Mouse (Mus musculus): Measurements from ENCODE around the gene Wfdc5. TPM values are rescaled to one million over a fixed set of nuclear protein-coding genes. Genes with fewer than 3 reads are reported as not detected.
A peak's percentile ranks its signal among the peaks of the same experiment; 100 is the strongest.
"Not testable (repeated sequence)": the region's sequence is repeated elsewhere in the genome, so short reads cannot be mapped to it uniquely, and the experiment has no call there.

Wfdc5 gene
- under 1 TPM; 0.44 to 0.62 TPM for total RNA-seq (2021)
- long read RNA-seq, experiment 1: 0 reads
- long read RNA-seq, experiment 2: 0 reads

DNA sequence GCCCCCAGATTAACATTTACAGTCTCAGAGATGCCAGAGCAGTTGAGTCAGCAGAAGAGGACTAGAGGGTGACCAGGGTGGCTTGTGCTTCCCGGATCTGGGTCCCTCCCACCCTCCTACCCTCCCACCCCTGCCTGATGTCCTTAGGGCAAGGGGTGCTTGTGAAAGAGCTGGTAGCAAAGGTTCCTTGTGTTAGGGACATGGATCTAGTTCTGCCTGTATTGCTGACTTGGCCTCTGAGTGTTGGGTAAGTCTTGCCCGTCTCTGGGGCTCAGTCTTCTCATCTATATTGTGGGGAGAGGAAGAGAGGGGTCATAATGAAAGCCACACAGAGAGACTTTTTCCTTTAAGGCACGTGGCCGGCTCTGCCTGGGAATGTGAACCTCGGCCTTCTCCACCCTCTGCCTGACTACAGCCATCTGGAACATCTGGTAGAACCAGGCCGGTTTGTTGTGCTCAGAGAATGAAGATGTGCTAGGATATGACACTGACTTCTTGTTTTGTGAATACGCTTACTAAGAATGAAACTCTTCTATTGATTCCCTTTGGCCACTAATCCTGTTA, at the start of gene Wfdc5:
Wfdc5 (minus strand) TSS at position 51 of the 564 bp plus-strand sequence.
- no peak for DNase-seq
- intact Hi-C loops (cut with DNase I; ENCODE audit: low total_unique reads): loop anchor here (5.0 kb wide), 1 partner anchor 50 kb away; no protein-coding TSS in a partner anchor

DNA sequence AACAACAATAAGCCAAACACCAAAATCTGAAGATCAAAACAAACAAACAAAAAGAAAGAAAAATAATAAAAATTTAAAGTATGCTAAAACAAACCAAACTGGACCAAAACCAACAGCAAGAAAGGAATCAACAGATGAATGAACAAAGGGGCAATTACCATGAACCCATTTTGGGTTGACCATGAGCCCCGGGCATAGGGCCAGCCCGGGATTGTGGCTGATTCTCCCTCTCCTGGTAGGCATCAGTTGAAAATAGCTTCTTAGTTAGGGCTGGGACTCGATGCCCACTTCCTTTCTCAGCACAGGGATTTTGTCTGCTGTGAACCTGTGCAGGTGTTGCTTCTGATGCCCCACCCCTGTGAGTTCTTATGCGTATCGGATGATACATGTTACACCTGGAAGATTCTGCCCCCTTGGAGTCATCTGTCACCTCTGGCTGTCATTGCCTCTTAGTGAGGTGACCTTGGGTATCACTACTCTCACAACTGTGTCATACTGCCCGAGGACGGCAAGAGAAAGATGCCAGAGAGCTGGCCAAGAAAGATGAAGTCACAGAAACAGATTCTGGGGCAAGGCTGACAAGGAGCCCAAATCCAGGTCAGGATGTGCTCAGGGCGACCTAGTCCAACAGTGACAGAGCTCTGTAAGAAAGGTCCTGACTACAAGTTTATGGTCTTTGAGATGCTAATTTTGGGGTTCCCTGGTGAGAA, 46.0 kb upstream of the Wfdc5 start:
- intact Hi-C loops (cut with DNase I; ENCODE audit: low total_unique reads): no loop called here
- no peak for DNase-seq

- intact Hi-C loops (cut with DNase I; ENCODE audit: low total_unique reads): no loop called here
Observed at GRCm38 (mm10) chr2:164221522-164221921, 39.0 kb upstream of the Wfdc5 start, which contains the start of gene Wfdc15b. Gene Wfdc15b (minus strand): TSS chr2:164221660.

DNA sequence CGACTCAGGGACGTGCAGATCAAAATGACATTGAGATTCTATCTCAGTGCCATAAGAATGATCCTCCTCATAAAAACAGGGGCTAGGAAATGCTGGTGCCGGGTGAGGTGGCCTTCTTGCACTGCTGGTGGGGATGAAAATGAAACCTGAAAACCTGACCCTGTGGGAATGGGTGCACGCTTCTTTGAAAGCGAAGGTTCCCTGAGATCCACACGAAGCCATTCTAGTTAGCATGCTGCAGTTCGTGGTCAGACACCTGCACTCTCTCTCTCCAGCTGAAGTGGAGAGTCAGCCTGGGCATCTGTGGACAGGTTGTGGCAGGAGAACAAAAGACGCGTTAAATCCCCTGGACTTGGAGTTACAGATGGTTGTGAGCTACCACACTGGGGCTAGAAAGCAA, 36.8 kb upstream of the Wfdc5 start:
- no peak for DNase-seq
- intact Hi-C loops (cut with DNase I; ENCODE audit: low total_unique reads): no loop called here

More at GRCm38 (mm10) chr2:164221522-164221921, 39.0 kb upstream of the Wfdc5 start, which contains the start of gene Wfdc15b:
- DNase-seq: no peak

GRCm38 (mm10) chr2:164212711-164213110, 30.2 kb upstream of the Wfdc5 start:
- DNase-seq: no peak
- intact Hi-C loops (cut with DNase I; ENCODE audit: low total_unique reads): no loop called here

GRCm38 (mm10) chr2:164210892-164211291, 28.4 kb upstream of the Wfdc5 start:
- no peak for DNase-seq
- intact Hi-C loops (cut with DNase I; ENCODE audit: low total_unique reads): no loop called here

- intact Hi-C loops (cut with DNase I; ENCODE audit: low total_unique reads): no loop called here
- no peak for DNase-seq
Observed at GRCm38 (mm10) chr2:164206676-164207075, 24.1 kb upstream of the Wfdc5 start.

- intact Hi-C loops (cut with DNase I; ENCODE audit: low total_unique reads); DNase-seq: not testable (repeated sequence)
Observed at GRCm38 (mm10) chr2:164206011-164206410, 23.5 kb upstream of the Wfdc5 start.

- intact Hi-C loops (cut with DNase I; ENCODE audit: low total_unique reads): no loop called here
- DNase-seq: no peak
Observed at GRCm38 (mm10) chr2:164199626-164200327, 17.2 kb upstream of the Wfdc5 start, which contains the start of gene Wfdc15a. Gene Wfdc15a (minus strand): TSS chr2:164200130.

DNA sequence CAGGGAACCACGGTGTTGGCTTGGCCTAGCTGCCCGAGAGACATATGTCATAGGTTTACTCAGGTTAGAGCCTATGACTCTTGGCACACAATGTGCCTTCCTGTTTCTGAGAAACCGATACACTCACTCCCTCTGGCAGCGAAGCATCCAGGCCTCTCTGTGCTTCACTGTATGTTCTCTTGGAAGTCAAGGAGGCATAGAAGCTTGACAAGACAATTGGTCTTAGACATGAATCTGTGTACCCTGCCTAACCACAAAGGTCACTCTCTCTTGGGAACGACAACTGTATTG, 14.1 kb upstream of the Wfdc5 start:
- DNase-seq: no peak
- intact Hi-C loops (cut with DNase I; ENCODE audit: low total_unique reads): no loop called here

DNA sequence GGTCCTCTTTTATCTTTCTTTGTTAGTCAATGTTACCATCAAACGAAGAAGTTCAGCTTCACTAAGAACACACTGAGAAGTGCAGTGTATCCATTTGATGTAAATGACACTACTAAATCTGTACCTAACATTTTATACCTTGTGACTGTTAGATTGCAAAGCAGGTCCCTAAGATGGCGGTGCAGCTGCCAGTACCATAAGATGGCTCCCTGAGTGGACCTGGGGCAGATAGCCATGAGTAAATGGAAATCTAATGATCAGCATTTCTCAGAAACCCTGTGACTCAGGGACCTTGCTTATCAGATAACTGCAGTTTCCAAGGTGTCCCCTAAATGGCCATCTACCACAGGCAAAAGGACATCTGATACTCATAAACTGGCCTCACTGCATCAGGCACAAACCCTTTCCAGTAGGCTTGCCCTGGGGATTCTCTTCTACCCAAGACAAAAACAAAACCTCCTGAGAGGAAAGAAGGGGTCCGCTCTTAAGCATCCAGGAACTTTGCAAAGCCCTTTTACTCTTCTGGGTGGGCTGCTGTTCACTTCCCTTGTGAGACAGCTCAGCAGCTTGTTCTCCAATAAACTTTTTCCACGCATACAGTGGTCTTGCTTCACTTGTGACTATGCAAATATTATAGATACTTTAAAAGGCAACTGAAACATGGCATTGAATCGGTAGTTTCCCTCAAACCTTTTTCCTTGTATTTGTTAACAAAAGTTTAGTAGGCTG, 13.6 kb upstream of the Wfdc5 start:
- no peak for DNase-seq
- intact Hi-C loops (cut with DNase I; ENCODE audit: low total_unique reads): no loop called here

DNA sequence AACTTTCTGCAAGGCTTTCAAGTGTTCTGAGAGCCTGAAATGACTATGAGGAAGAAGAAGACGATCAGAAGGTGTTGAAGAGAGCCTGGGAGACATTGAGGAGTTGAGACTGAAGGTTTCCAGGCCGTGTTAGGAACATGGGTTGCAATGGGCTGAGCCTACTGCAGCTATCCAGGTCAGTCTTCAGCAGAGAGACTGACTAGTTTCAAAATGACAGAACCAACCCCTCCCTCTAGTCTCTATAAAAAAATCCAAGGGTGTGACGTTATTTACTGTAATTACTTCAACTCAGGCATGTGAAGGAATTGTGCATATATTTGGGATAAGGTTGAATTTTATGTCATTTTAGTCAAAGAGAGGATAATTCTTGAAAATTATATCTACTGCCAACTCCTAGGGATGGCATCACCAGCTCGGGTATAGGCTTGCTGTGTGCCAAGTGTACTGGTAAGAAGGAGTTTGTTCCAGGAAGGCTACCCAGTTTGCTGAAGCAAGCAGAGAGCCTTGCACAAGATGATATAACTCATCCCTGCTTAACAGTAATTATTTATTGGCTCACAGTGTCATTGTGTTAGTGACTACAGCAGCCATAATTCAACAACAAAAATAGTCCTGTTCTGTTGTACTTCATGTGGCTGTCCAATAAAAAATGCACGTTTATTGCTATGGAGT, 12.6 kb upstream of the Wfdc5 start:
- DNase-seq: no peak
- intact Hi-C loops (cut with DNase I; ENCODE audit: low total_unique reads): no loop called here

- intact Hi-C loops (cut with DNase I; ENCODE audit: low total_unique reads): no loop called here
- no peak for DNase-seq
Observed at GRCm38 (mm10) chr2:164192279-164192678, 9.7 kb upstream of the Wfdc5 start.

GRCm38 (mm10) chr2:164190576-164190975, 8.0 kb upstream of the Wfdc5 start, which contains the start of gene Wfdc12:
Gene Wfdc12 (minus strand): TSS chr2:164190608.
- DNase-seq: no peak
- intact Hi-C loops (cut with DNase I; ENCODE audit: low total_unique reads): no loop called here

GRCm38 (mm10) chr2:164188722-164189121, 6.2 kb upstream of the Wfdc5 start:
- DNase-seq: no peak
- intact Hi-C loops (cut with DNase I; ENCODE audit: low total_unique reads): no loop called here

DNA sequence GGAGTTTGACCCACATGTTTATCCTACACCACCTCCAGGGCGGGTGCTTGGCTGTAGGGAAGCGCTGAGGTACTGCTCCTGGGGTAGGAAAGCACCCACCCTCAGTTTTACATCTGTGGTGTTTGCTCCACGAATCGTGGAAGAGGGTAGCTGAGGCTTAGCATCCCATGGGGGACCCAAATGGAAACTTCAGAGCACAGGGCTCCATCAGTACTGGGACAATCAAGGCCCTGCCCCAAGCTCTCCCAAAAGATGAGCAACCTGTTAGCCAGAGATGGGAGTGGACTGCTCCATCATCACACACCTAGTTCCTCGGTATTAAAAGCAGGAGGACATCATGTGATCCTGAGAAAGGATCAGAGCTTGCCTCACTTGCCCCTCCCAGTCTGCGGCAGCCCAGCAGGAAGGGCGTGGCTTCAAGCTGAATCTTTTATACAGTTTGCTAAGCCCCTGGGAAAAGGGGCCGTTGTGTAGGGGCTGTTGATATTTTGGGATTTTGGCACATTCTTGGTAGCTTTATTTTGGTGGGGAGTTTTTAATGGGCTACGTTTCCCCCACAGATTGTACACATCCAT, 1.7 kb upstream of the Wfdc5 start:
- DNase-seq: no peak
- intact Hi-C loops (cut with DNase I; ENCODE audit: low total_unique reads): loop anchor here (5.0 kb wide), 1 partner anchor 52 kb away; no protein-coding TSS in a partner anchor

- no peak for DNase-seq
- intact Hi-C loops (cut with DNase I; ENCODE audit: low total_unique reads): loop anchor here (5.0 kb wide), 1 partner anchor 51 kb away; no protein-coding TSS in a partner anchor
Observed at GRCm38 (mm10) chr2:164183340-164183739, 798 bp upstream of the Wfdc5 start.

DNA sequence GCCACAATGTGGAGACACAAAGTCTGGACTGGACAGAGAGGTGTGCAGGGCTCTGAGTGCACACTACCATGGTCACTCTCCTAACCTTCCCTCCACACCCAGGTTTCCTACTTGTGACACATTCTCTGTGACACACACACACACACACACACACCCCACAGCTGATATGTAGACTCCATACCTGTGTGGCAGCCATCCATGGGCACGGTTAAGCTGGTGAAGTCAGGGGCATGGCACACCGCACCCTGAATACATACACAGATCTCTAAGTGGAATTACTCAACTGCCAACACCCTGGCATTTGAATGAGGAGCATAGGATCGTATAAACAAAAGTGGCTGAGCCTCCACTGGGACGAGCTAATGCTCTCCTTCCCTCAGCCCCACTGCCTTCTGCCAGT, 1.8 kb downstream of the Wfdc5 start:
- no peak for DNase-seq
- intact Hi-C loops (cut with DNase I; ENCODE audit: low total_unique reads): loop anchor here (5.0 kb wide), 1 partner anchor 48 kb away; no protein-coding TSS in a partner anchor

GRCm38 (mm10) chr2:164180124-164180523, 2.4 kb downstream of the Wfdc5 start:
- intact Hi-C loops (cut with DNase I; ENCODE audit: low total_unique reads): loop anchor here (5.0 kb wide), 1 partner anchor 48 kb away; no protein-coding TSS in a partner anchor
- DNase-seq: peak; percentile 35

Measured in gastrocnemius, postnatal 14 days (tissue).